Mouse (Mus musculus): Measurements from ENCODE around the gene Gm5751. TPM values are rescaled to one million over a fixed set of nuclear protein-coding genes. Genes with fewer than 3 reads are reported as not detected.
"Not testable (repeated sequence)": the region's sequence is repeated elsewhere in the genome, so short reads cannot be mapped to it uniquely, and the experiment has no call there.

Gm5751 gene
- polyA plus RNA-seq (2014; fragmentation: Nextera tagmentation; extraction: Ambion mirVana), result not detected in 2 replicates

- H3K9ac ChIP-seq (ENCODE audit: low read depth, low read length); H3K4me3 ChIP-seq (ENCODE audit: low read length); H3K36me3 ChIP-seq (ENCODE audit: control insufficient read depth, insufficient read depth, low read length); H3K27ac ChIP-seq (ENCODE audit: low read depth, low read length); H3K9me3 ChIP-seq (ENCODE audit: control insufficient read depth, low read length); H3K4me2 ChIP-seq (replicated peaks; ENCODE audit: low read depth, low read length); H3K4me1 ChIP-seq (ENCODE audit: control insufficient read depth, insufficient read depth, low read length); ATAC-seq (ENCODE audit: low FRiP score, low TSS enrichment); H3K27me3 ChIP-seq (ENCODE audit: control insufficient read depth, insufficient read depth, low read length): not testable (repeated sequence)
- 81% methylated on average over 3 of the region's 4 CpGs for WGBS
Observed at GRCm38 (mm10) chrX:8873953-8874352, at the start of gene Gm5751. TSS of gene Gm5751 (plus strand) at chrX:8874253.

GRCm38 (mm10) chrX:8832043-8832442 lies 42.0 kb upstream of the Gm5751 start:
- H3K36me3 ChIP-seq (ENCODE audit: control insufficient read depth, insufficient read depth, low read length), result no peaks in the 10 kb centered on the region
- no peak overlapping the region for H3K4me2 ChIP-seq (replicated peaks; ENCODE audit: low read depth, low read length)
- no peaks in the 10 kb centered on the region for H3K27me3 ChIP-seq (ENCODE audit: control insufficient read depth, insufficient read depth, low read length)
- H3K4me3 ChIP-seq (ENCODE audit: low read length), result no peak overlapping the region
- no peak overlapping the region for H3K9ac ChIP-seq (ENCODE audit: low read depth, low read length)
- no peaks in the 10 kb centered on the region for H3K9me3 ChIP-seq (ENCODE audit: control insufficient read depth, low read length)
- no peak overlapping the region for H3K27ac ChIP-seq (ENCODE audit: low read depth, low read length)
- ATAC-seq (ENCODE audit: low FRiP score, low TSS enrichment), result no peak
- no peaks in the 10 kb centered on the region for H3K4me1 ChIP-seq (ENCODE audit: control insufficient read depth, insufficient read depth, low read length)

GRCm38 (mm10) chrX:8843694-8844093 lies 30.4 kb upstream of the Gm5751 start, which contains the start of gene Gm6592:
TSS of gene Gm6592 (plus strand) at chrX:8843994.
- Histone ChIP-seq H3K36me3 (ENCODE audit: control insufficient read depth, insufficient read depth, low read length) (no peaks in the 10 kb centered on the region), H3K27ac (ENCODE audit: low read depth, low read length) (no peak within 1 kb of the TSS), H3K4me2 (replicated peaks; ENCODE audit: low read depth, low read length) (no peak within 1 kb of the TSS), H3K27me3 (ENCODE audit: control insufficient read depth, insufficient read depth, low read length) (no peaks in the 10 kb centered on the region), H3K9ac (ENCODE audit: low read depth, low read length) (no peak within 1 kb of the TSS), H3K4me3 (ENCODE audit: low read length) (no peak within 1 kb of the TSS), H3K9me3 (ENCODE audit: control insufficient read depth, low read length) (no peaks in the 10 kb centered on the region), H3K4me1 (ENCODE audit: control insufficient read depth, insufficient read depth, low read length) (no peaks in the 10 kb centered on the region)
- WGBS, result 76% methylated on average over 1 of the region's 1 CpGs
- ATAC-seq (ENCODE audit: low FRiP score, low TSS enrichment), result no peak

- no peaks in the 10 kb centered on the region for H3K36me3 ChIP-seq (ENCODE audit: control insufficient read depth, insufficient read depth, low read length)
- H3K27ac ChIP-seq (ENCODE audit: low read depth, low read length), result no peak overlapping the region
- H3K4me2 ChIP-seq (replicated peaks; ENCODE audit: low read depth, low read length), result no peak overlapping the region
- H3K27me3 ChIP-seq (ENCODE audit: control insufficient read depth, insufficient read depth, low read length), result no peaks in the 10 kb centered on the region
- H3K4me3 ChIP-seq (ENCODE audit: low read length), result no peak overlapping the region
- H3K9ac ChIP-seq (ENCODE audit: low read depth, low read length), result no peak overlapping the region
- 90% methylated on average over 10 of the region's 10 CpGs for WGBS
- H3K4me1 ChIP-seq (ENCODE audit: control insufficient read depth, insufficient read depth, low read length), result no peaks in the 10 kb centered on the region
- no peak for ATAC-seq (ENCODE audit: low FRiP score, low TSS enrichment)
- no peaks in the 10 kb centered on the region for H3K9me3 ChIP-seq (ENCODE audit: control insufficient read depth, low read length)
Observed at GRCm38 (mm10) chrX:8852486-8852885, 21.6 kb upstream of the Gm5751 start.

- not testable (repeated sequence) for H3K9ac ChIP-seq (ENCODE audit: low read depth, low read length); H3K36me3 ChIP-seq (ENCODE audit: control insufficient read depth, insufficient read depth, low read length); H3K4me3 ChIP-seq (ENCODE audit: low read length); H3K4me2 ChIP-seq (replicated peaks; ENCODE audit: low read depth, low read length); H3K9me3 ChIP-seq (ENCODE audit: control insufficient read depth, low read length); H3K27me3 ChIP-seq (ENCODE audit: control insufficient read depth, insufficient read depth, low read length); H3K27ac ChIP-seq (ENCODE audit: low read depth, low read length); H3K4me1 ChIP-seq (ENCODE audit: control insufficient read depth, insufficient read depth, low read length)
- ATAC-seq (ENCODE audit: low FRiP score, low TSS enrichment), result peak; percentile 24; the same call in 1 of the 2 replicates
- 5% methylated on average over 3 of the region's 3 CpGs for WGBS
Observed at GRCm38 (mm10) chrX:8864331-8864730, 9.7 kb upstream of the Gm5751 start.

- no peak overlapping the region for H3K27ac ChIP-seq (ENCODE audit: low read depth, low read length)
- no peak for ATAC-seq (ENCODE audit: low FRiP score, low TSS enrichment)
- no peaks in the 10 kb centered on the region for H3K4me1 ChIP-seq (ENCODE audit: control insufficient read depth, insufficient read depth, low read length)
- WGBS, result 74% methylated on average over 4 of the region's 4 CpGs
- H3K4me3 ChIP-seq (ENCODE audit: low read length), result no peak overlapping the region
- no peaks in the 10 kb centered on the region for H3K36me3 ChIP-seq (ENCODE audit: control insufficient read depth, insufficient read depth, low read length)
- H3K27me3 ChIP-seq (ENCODE audit: control insufficient read depth, insufficient read depth, low read length), result no peaks in the 10 kb centered on the region
- no peak overlapping the region for H3K9ac ChIP-seq (ENCODE audit: low read depth, low read length)
- no peak overlapping the region for H3K4me2 ChIP-seq (replicated peaks; ENCODE audit: low read depth, low read length)
- no peaks in the 10 kb centered on the region for H3K9me3 ChIP-seq (ENCODE audit: control insufficient read depth, low read length)
Observed at GRCm38 (mm10) chrX:8884336-8884735, 10.3 kb downstream of the Gm5751 start.

GRCm38 (mm10) chrX:8891975-8892342 lies 17.9 kb downstream of the Gm5751 start:
- peak overlapping the region; percentile 51; the same call in 1 of the 2 replicates for H3K4me3 ChIP-seq (ENCODE audit: low read length)
- no peaks in the 10 kb centered on the region for H3K9me3 ChIP-seq (ENCODE audit: control insufficient read depth, low read length)
- H3K4me2 ChIP-seq (replicated peaks; ENCODE audit: low read depth, low read length), result peak overlapping the region; percentile 56
- no peak overlapping the region for H3K27ac ChIP-seq (ENCODE audit: low read depth, low read length)
- no peaks in the 10 kb centered on the region for H3K4me1 ChIP-seq (ENCODE audit: control insufficient read depth, insufficient read depth, low read length)
- H3K36me3 ChIP-seq (ENCODE audit: control insufficient read depth, insufficient read depth, low read length), result no peaks in the 10 kb centered on the region
- WGBS, result 39% methylated on average over 3 of the region's 9 CpGs
- ATAC-seq (ENCODE audit: low FRiP score, low TSS enrichment), result peak; percentile 58
- no peaks in the 10 kb centered on the region for H3K27me3 ChIP-seq (ENCODE audit: control insufficient read depth, insufficient read depth, low read length)
- H3K9ac ChIP-seq (ENCODE audit: low read depth, low read length), result peak overlapping the region; percentile 74; the same call in 1 of the 2 replicates

GRCm38 (mm10) chrX:8892343-8893155 lies 18.5 kb downstream of the Gm5751 start, which contains the start of gene B630019K06Rik:
TSS of gene B630019K06Rik (plus strand) at chrX:8892382.
- no peaks in the 10 kb centered on the region for H3K4me1 ChIP-seq (ENCODE audit: control insufficient read depth, insufficient read depth, low read length)
- ATAC-seq (ENCODE audit: low FRiP score, low TSS enrichment), result peak; percentile 94
- peak within 1 kb of the TSS; percentile 71 for H3K27ac ChIP-seq (ENCODE audit: low read depth, low read length)
- H3K9ac ChIP-seq (ENCODE audit: low read depth, low read length), result peak within 1 kb of the TSS; percentile 74
- peak within 1 kb of the TSS; percentile 51 for H3K4me3 ChIP-seq (ENCODE audit: low read length)
- no peaks in the 10 kb centered on the region for H3K36me3 ChIP-seq (ENCODE audit: control insufficient read depth, insufficient read depth, low read length)
- no peaks in the 10 kb centered on the region for H3K9me3 ChIP-seq (ENCODE audit: control insufficient read depth, low read length)
- H3K27me3 ChIP-seq (ENCODE audit: control insufficient read depth, insufficient read depth, low read length), result no peaks in the 10 kb centered on the region
- WGBS, result 32% methylated on average over 65 of the region's 95 CpGs
- H3K4me2 ChIP-seq (replicated peaks; ENCODE audit: low read depth, low read length), result peak within 1 kb of the TSS; percentile 56

- H3K27me3 ChIP-seq (ENCODE audit: control insufficient read depth, insufficient read depth, low read length), result no peaks in the 10 kb centered on the region
- peak overlapping the region; percentile 51 for H3K4me3 ChIP-seq (ENCODE audit: low read length)
- no peaks in the 10 kb centered on the region for H3K9me3 ChIP-seq (ENCODE audit: control insufficient read depth, low read length)
- peak overlapping the region; percentile 74 for H3K9ac ChIP-seq (ENCODE audit: low read depth, low read length)
- 27% methylated on average over 41 of the region's 42 CpGs for WGBS
- peak overlapping the region; percentile 56 for H3K4me2 ChIP-seq (replicated peaks; ENCODE audit: low read depth, low read length)
- H3K4me1 ChIP-seq (ENCODE audit: control insufficient read depth, insufficient read depth, low read length), result no peaks in the 10 kb centered on the region
- H3K36me3 ChIP-seq (ENCODE audit: control insufficient read depth, insufficient read depth, low read length), result no peaks in the 10 kb centered on the region
- ATAC-seq (ENCODE audit: low FRiP score, low TSS enrichment), result peak; percentile 68
- H3K27ac ChIP-seq (ENCODE audit: low read depth, low read length), result peak overlapping the region; percentile 51; the same call in 1 of the 2 replicates
Observed at GRCm38 (mm10) chrX:8893182-8893651, 19.2 kb downstream of the Gm5751 start.
